Mouse (Mus musculus) cerebellum, adult 2 months (tissue): Measurements from ENCODE around the gene Pcgf2. TPM values are rescaled to one million over a fixed set of nuclear protein-coding genes. Genes with fewer than 3 reads are reported as not detected.

ENCODE experiments used
- DNase-seq, 2 experiments: peaks; one replicate each; pipeline ENCODE4 v3.0.0; 2021
- H3K27ac ChIP-seq: fragments of 200-500 bp; 2 replicates; pipeline ENCODE4 v1.5.1; 2012; ENCODE audit warnings: low read length, control low read depth, inconsistent platforms; ENCODE audit not compliant: insufficient read depth
- H3K27me3 ChIP-seq: fragments of 200-500 bp; 2 replicates; pipeline ENCODE4 v1.6.1; 2012; ENCODE audit warnings: inconsistent platforms, mild to moderate bottlenecking, low read length, moderate library complexity; ENCODE audit not compliant: control insufficient read depth, insufficient read depth
- H3K4me1 ChIP-seq: fragments of 200-500 bp; 2 replicates; pipeline ENCODE4 v1.6.1; 2011; ENCODE audit warnings: low read length; ENCODE audit not compliant: control insufficient read depth, insufficient read depth
- H3K4me3 ChIP-seq: fragments of 200-500 bp; replicated peaks from 2 replicates; pipeline ENCODE3; 2011; ENCODE audit warnings: mild to moderate bottlenecking, low read depth, low read length, control low read depth; ENCODE audit not compliant: insufficient read depth
- CTCF ChIP-seq: fragments of 200-500 bp; IDR thresholded peaks from 2 replicates; pipeline ENCODE4 v1.5.1; 2011; ENCODE audit warnings: low read depth, mild to moderate bottlenecking, control low read depth, low read length, moderate library complexity, borderline replicate concordance; ENCODE audit not compliant: insufficient read depth
- POLR2A ChIP-seq: fragments of 200-500 bp; IDR thresholded peaks from 2 replicates; pipeline ENCODE4 v1.6.1; 2011; ENCODE audit warnings: low read length, control low read depth, borderline replicate concordance; ENCODE audit not compliant: insufficient read depth
- WGBS: fragments of 180-500 bp; shearing (Covaris S2); methylation state at CpG from one replicate; pipeline ENCODE4 v1.1.7; 2018; 5-methylcytosine and 5-hydroxymethylcytosine counted together
- polyA plus RNA-seq: library from polyadenylated mRNA; depleted of rRNA; stranded (reverse); fragments of >200 nt; gene quantifications from 2 replicates; pipeline ENCODE4 v1.2.3, GENCODE M21; 2012

Pcgf2 gene
- polyA plus RNA-seq, 1 experiment: 54.3 TPM

GRCm38 (mm10) chr11:97686322-97686908 is 13.9 kb downstream of the Pcgf2 start:
- Histone ChIP-seq H3K4me3 (peak overlapping the region; percentile 75), H3K4me1 (peaks cover 16% of the 10 kb centered on the region), H3K27ac (0 out of 2 replicates have a peak overlapping the region, but pooled peaks have one; percentile 3), H3K27me3 (no peaks in the 10 kb centered on the region)
- WGBS: 58% methylated on average over 11 of the region's 11 CpGs
- peak; percentile 40 to 44 for DNase-seq
- TF ChIP-seq POLR2A: no peak
- TF ChIP-seq CTCF: no peak

- Histone ChIP-seq H3K4me1 (peaks cover 16% of the 10 kb centered on the region), H3K27ac (peak within 1 kb of the TSS; percentile 50; the same call in 1 of the 2 replicates), H3K4me3 (peak within 1 kb of the TSS; percentile 75), H3K27me3 (no peaks in the 10 kb centered on the region)
- peak; percentile 94 to 96 for DNase-seq
- TF ChIP-seq CTCF (no peak), POLR2A (peak; percentile 66; the same call in 1 of the 2 replicates)
- under 1% methylated on average over 43 of the region's 43 CpGs for WGBS
These were observed 14.5 kb downstream of the Pcgf2 start, which contains the start of gene Cisd3 for GRCm38 (mm10) chr11:97685613-97686321. Cisd3 (plus strand) TSS chr11:97685826.

- TF ChIP-seq CTCF (no peak), POLR2A (no peak)
- H3K4me1 ChIP-seq: peaks cover 16% of the 10 kb centered on the region
- 23% methylated on average over 7 of the region's 7 CpGs for WGBS
- DNase-seq: peak in 1 of 2 experiments; percentile 41
- no peaks in the 10 kb centered on the region for H3K27me3 ChIP-seq
- no peak overlapping the region for H3K4me3 ChIP-seq
- H3K27ac ChIP-seq: peak overlapping the region; percentile 50; the same call in 1 of the 2 replicates
These were observed 15.5 kb downstream of the Pcgf2 start for GRCm38 (mm10) chr11:97684766-97685165.

- 89% methylated on average over 6 of the region's 6 CpGs for WGBS
- TF ChIP-seq POLR2A (no peak), CTCF (no peak)
These were observed 16.1 kb downstream of the Pcgf2 start for GRCm38 (mm10) chr11:97684063-97684680.

GRCm38 (mm10) chr11:97682504-97683055 is 17.7 kb downstream of the Pcgf2 start:
- H3K4me1 ChIP-seq: peaks cover 16% of the 10 kb centered on the region
- no peak overlapping the region for H3K4me3 ChIP-seq
- no peaks in the 10 kb centered on the region for H3K27me3 ChIP-seq
- TF ChIP-seq CTCF (no peak), POLR2A (no peak)
- no peak overlapping the region for H3K27ac ChIP-seq
- 71% methylated on average over 6 of the region's 6 CpGs for WGBS
- DNase-seq: no peak

More at GRCm38 (mm10) chr11:97684063-97684680, 16.1 kb downstream of the Pcgf2 start:
- H3K4me3 ChIP-seq: no peak overlapping the region
- H3K27me3 ChIP-seq: no peaks in the 10 kb centered on the region
- peak overlapping the region; percentile 50; the same call in 1 of the 2 replicates for H3K27ac ChIP-seq
- peaks cover 16% of the 10 kb centered on the region for H3K4me1 ChIP-seq
- DNase-seq: no peak

GRCm38 (mm10) chr11:97680430-97680829 is 19.9 kb downstream of the Pcgf2 start:
- no peak for DNase-seq
- Histone ChIP-seq H3K27me3 (no peaks in the 10 kb centered on the region), H3K4me3 (no peak overlapping the region), H3K27ac (no peak overlapping the region), H3K4me1 (peaks cover 8% of the 10 kb centered on the region)
- no peak for TF ChIP-seq CTCF
- TF ChIP-seq POLR2A: no peak
- WGBS: 39% methylated on average over 12 of the region's 12 CpGs

GRCm38 (mm10) chr11:97678301-97678700 is 22.0 kb downstream of the Pcgf2 start:
- Histone ChIP-seq H3K27ac (no peak overlapping the region), H3K4me1 (no peaks in the 10 kb centered on the region), H3K27me3 (no peaks in the 10 kb centered on the region), H3K4me3 (no peak overlapping the region)
- no peak for DNase-seq
- TF ChIP-seq CTCF (no peak), POLR2A (no peak)
- 57% methylated on average over 13 of the region's 15 CpGs for WGBS
